Comparison of ENCODE assay signal across 17 mouse cellular contexts in the genomic region with DNA sequence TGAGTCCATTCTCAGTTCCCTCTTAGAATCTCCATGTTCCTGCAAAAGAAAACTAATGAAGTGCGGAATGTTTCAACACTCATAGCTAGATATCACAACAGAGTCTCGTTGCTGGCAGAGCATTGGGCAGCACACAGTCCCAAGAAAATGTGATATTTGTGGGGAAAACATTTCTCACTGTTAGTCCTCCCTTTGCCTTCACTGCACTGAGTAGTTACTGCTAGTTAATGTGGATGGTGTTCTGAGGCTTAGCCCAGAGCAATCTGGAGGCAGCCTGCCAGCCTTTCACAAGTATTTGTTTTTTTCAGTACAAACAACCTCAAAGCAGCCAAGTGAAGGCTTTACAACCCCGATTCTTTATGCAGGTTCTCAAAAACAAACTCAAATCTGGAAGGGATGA.
A peak's percentile ranks its signal among the peaks of the same experiment; 100 is the strongest.
DNase-seq lines count a peak whose midpoint lies in the region; ATAC-seq and TF ChIP-seq lines count a peak whose summit lies in the region.
"Had no signal": no experiment of that assay in that cellular context is flagged by ENCODE, and none has a peak within 500 bp of the region (broad histone marks: within the 10 kb centered on the region; RNA-seq: fewer than 3 reads in every experiment).

No protein-coding gene starts in this region.

- H3K4me3 ChIP-seq in lung, embryonic 14.5 days (ENCODE audit: low read depth, low read length), result no peak overlapping the region
- H3K4me3 ChIP-seq: heart, embryonic 12.5 days; limb, embryonic 15.5 days; neural tube, embryonic 15.5 days had no signal

- H3K27me3 ChIP-seq in lung, embryonic 14.5 days (ENCODE audit: insufficient read depth, low read length), result no peaks in the 10 kb centered on the region
- H3K27me3 ChIP-seq: heart, embryonic 12.5 days; limb, embryonic 15.5 days; neural tube, embryonic 15.5 days; Patski had no signal

- no peaks in the 10 kb centered on the region for H3K9me3 ChIP-seq in lung, embryonic 14.5 days (ENCODE audit: low read depth, low read length)
- H3K9me3 ChIP-seq: heart, embryonic 12.5 days; limb, embryonic 15.5 days; neural tube, embryonic 15.5 days had no signal

- H3K27ac ChIP-seq in lung, embryonic 14.5 days (ENCODE audit: low read depth), result peak overlapping the region; percentile 63; the same call in 1 of the 2 replicates
- H3K27ac ChIP-seq: limb, embryonic 15.5 days; macrophage; neural tube, embryonic 15.5 days had no signal

- H3K4me2 ChIP-seq in lung, embryonic 14.5 days, result no peak overlapping the region
- H3K4me2 ChIP-seq: heart, embryonic 12.5 days; limb, embryonic 15.5 days; midbrain, embryonic 11.5 days; neural tube, embryonic 15.5 days had no signal

- TF ChIP-seq CTCF in lung, embryonic 14.5 days (IDR thresholded peaks at IDR 0.05; ENCODE audit: low read depth), result no peak

- intact Hi-C loops in gastrocnemius, postnatal 14 days (cut with DNase I; ENCODE audit: low total_unique reads), result no loop called here
- intact Hi-C loops in left cerebral cortex, postnatal 25 days (cut with DNase I), result no loop called here

- peak; percentile 17 for DNase-seq in gastrocnemius, postnatal 14 days
- DNase-seq in gastrocnemius, adult 18-20 months (ENCODE audit: low spot score), result no peak
- peak; percentile 29 for DNase-seq in ovary, postnatal 36 days (ENCODE audit: low spot score)
- DNase-seq in ovary, postnatal 10 days (ENCODE audit: low spot score), result no peak
- peak; percentile 74 for DNase-seq in lung, embryonic 14.5 days
- peak; percentile 23 for DNase-seq in lung, postnatal 25 days (ENCODE audit: low spot score)
- no peak for DNase-seq in left cerebral cortex, postnatal 25 days (ENCODE audit: low spot score in 2 of 2)
- DNase-seq in left cerebral cortex, adult 8-10 months (ENCODE audit: low spot score in 2 of 2), result no peak
- DNase-seq: kidney, adult 9 months; right cerebral cortex, adult 18-20 months; thymus, postnatal 36 days had no signal

- no peak overlapping the region for H3K9ac ChIP-seq in lung, embryonic 14.5 days
- H3K9ac ChIP-seq: heart, embryonic 12.5 days; limb, embryonic 15.5 days; neural tube, embryonic 15.5 days had no signal

- WGBS in lung, embryonic 14.5 days, result 43% methylated on average over 3 of the region's 3 CpGs

- peaks cover 19% of the 10 kb centered on the region; the same call in 1 of the 2 replicates for H3K4me1 ChIP-seq in lung, embryonic 14.5 days (ENCODE audit: insufficient read depth)
- H3K4me1 ChIP-seq: heart, embryonic 12.5 days; neural tube, embryonic 15.5 days had no signal

- no peaks in the 10 kb centered on the region for H3K36me3 ChIP-seq in lung, embryonic 14.5 days (ENCODE audit: insufficient read depth)
- H3K36me3 ChIP-seq: heart, embryonic 12.5 days; limb, embryonic 15.5 days; neural tube, embryonic 15.5 days had no signal

- ATAC-seq in lung, embryonic 14.5 days (ENCODE audit: insufficient read depth), result peak; percentile 23; the same call in 1 of the 2 replicates
- ATAC-seq: Patski had no signal

Comparison
In these comparisons a context has a peak if more than half of its experiments do, and no peak if none do; other contexts are left out.
1. DNase-seq: peak in gastrocnemius, postnatal 14 days (single experiment), ovary, postnatal 36 days (single experiment), lung, embryonic 14.5 days (single experiment) and lung, postnatal 25 days (single experiment); none in gastrocnemius, adult 18-20 months (single experiment), ovary, postnatal 10 days (single experiment), left cerebral cortex, postnatal 25 days (0 of 2) and left cerebral cortex, adult 8-10 months (0 of 2).